Mouse (Mus musculus) embryonic facial prominence, embryonic 11.5 days (tissue): ENCODE measurements at regions not wholly inside any gene's neighbourhood (a gene's known extent, or its start where the extent isn't known, plus 50 kb on each side); places are given as distances from the start of the nearest gene placed in this dataset.
"Not testable (repeated sequence)": the region's sequence is repeated elsewhere in the genome, so short reads cannot be mapped to it uniquely, and the experiment has no call there.

Experiments
- ATAC-seq: fragments of 200-750 bp; cut with Nextera tagmentation; replicated peaks from 2 replicates; pipeline ENCODE4 v1.8.0; 2017; ENCODE audit warnings: low read depth; ENCODE audit not compliant: insufficient number of reproducible peaks, low FRiP score, low TSS enrichment
- DNase-seq: peaks from one replicate; pipeline ENCODE4 v3.0.0-alpha.2; 2015; ENCODE audit warnings: low spot score
- H3K27ac ChIP-seq: fragments of 300-500 bp; sonication (generic); replicated peaks from 2 replicates; pipeline ENCODE4 v1.5.1; 2014; ENCODE audit warnings: mild to moderate bottlenecking, low read depth, low read length, control low read depth
- H3K27me3 ChIP-seq: fragments of 300-500 bp; sonication (generic); 2 replicates; pipeline ENCODE4 v1.6.1; 2014; ENCODE audit warnings: mild to moderate bottlenecking, low read length, moderate library complexity, mixed read lengths; ENCODE audit not compliant: control insufficient read depth, insufficient read depth
- H3K36me3 ChIP-seq: fragments of 300-500 bp; sonication (generic); replicated peaks from 2 replicates; pipeline ENCODE4 v1.6.1; 2014; ENCODE audit warnings: low read depth, mild to moderate bottlenecking, low read length, moderate library complexity, mixed read lengths; ENCODE audit not compliant: control insufficient read depth, insufficient read depth
- H3K4me1 ChIP-seq: fragments of 300-500 bp; sonication (generic); 2 replicates; pipeline ENCODE4 v1.6.1; 2014; ENCODE audit warnings: low read length, mixed read lengths; ENCODE audit not compliant: control insufficient read depth, insufficient read depth
- H3K4me2 ChIP-seq: fragments of 300-500 bp; sonication (generic); 2 replicates; pipeline ENCODE4 v1.6.1; 2014; ENCODE audit warnings: low read depth, mild to moderate bottlenecking, control low read depth, low read length, moderate library complexity
- H3K4me3 ChIP-seq: fragments of 300-500 bp; sonication (generic); 2 replicates; pipeline ENCODE4 v1.5.1; 2014; ENCODE audit warnings: low read depth, low read length, control low read depth
- H3K9ac ChIP-seq: fragments of 300-500 bp; sonication (generic); replicated peaks from 2 replicates; pipeline ENCODE4 v1.6.1; 2014; ENCODE audit warnings: mild to moderate bottlenecking, control low read depth, low read length
- H3K9me3 ChIP-seq: fragments of 300-500 bp; sonication (generic); replicated peaks from 2 replicates; pipeline ENCODE4 v1.6.1; 2016; ENCODE audit warnings: mild to moderate bottlenecking, low read length, inconsistent platforms, mixed read lengths; ENCODE audit not compliant: control insufficient read depth
- WGBS: fragments of 180-500 bp; shearing (Covaris S2); extraction: QIAGEN DNeasy Blood & Tissue Kit; methylation state at CpG from one replicate; pipeline ENCODE4 v1.1.7; 2014; 5-methylcytosine and 5-hydroxymethylcytosine counted together

DNA sequence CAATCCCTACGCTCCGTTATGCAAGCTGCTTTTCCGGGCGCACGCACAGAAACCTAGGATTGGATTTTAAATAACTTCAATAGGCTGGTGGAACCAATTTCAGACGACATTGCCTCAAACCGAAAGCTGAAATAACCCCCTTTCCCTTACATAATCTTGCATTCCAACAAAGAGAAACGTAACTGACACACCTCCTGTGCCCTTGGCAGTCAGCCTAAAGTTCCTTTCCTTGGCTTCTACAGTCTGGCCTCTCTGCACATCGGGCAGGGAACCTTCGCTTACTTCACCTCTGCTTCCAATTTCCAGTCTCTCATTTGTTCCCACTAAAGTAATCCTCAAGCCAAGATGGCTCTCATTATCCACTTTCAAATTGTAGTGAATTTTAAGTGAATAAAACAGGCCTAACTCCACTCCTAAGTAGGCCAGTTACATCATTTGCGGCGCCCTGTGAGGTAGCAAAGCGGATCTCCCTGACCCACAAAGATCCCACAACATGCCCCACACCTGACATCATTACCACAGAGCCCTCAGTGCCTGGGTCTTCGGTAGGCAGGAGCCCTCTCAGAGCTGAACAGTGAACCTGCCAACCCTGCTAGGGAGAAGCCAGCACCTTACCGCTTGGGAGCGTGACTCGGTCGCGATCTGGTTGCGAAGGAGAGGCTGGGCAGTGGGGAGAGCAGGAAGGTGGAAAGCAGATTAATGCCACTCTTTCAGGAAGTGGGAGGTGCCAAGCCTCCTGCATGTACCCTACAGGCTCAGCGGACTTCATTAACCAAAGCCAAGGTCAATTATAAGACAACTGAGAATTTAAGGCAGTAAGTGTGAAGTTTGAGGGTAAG, 279.0 kb upstream of the Arglu1 start:
- Histone ChIP-seq H3K27ac (no peak overlapping the region), H3K27me3 (no peaks in the 10 kb centered on the region), H3K9me3 (no peaks in the 10 kb centered on the region), H3K36me3 (no peaks in the 10 kb centered on the region), H3K4me2 (no peak overlapping the region), H3K9ac (no peak overlapping the region), H3K4me3 (no peak overlapping the region), H3K4me1 (no peaks in the 10 kb centered on the region; the same call in 1 of the 2 replicates)
- DNase-seq = peak; percentile 57
- ATAC-seq = no peak
- WGBS = 75% methylated on average over 21 of the region's 21 CpGs

DNA sequence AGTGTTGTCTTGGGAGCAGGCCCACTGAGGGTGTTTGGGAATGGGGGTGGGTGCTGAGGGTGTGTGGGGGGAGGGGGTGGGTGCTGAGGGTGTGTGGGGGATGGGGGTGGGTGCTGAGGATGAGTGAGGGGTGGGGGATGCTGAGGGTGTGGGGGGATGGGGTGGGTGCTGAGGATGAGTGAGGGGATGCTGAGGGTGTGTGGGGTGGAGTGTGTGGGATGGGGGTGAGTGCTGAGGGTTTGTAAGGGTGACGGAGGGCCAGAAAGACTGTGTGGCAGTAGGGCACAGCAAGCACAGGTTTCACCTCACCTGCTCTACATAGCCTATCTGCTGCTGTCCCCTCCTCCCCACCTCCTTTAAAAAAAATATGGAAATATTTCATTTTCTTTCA, 276.3 kb upstream of the Arglu1 start:
- WGBS = 64% methylated on average over 1 of the region's 1 CpGs
- Histone ChIP-seq H3K27ac (no peak overlapping the region), H3K36me3 (no peaks in the 10 kb centered on the region), H3K4me2 (no peak overlapping the region), H3K4me1 (no peaks in the 10 kb centered on the region; the same call in 1 of the 2 replicates), H3K4me3 (no peak overlapping the region), H3K9ac (no peak overlapping the region), H3K27me3 (no peaks in the 10 kb centered on the region), H3K9me3 (no peaks in the 10 kb centered on the region)
- ATAC-seq (no peak), DNase-seq (no peak)

DNA sequence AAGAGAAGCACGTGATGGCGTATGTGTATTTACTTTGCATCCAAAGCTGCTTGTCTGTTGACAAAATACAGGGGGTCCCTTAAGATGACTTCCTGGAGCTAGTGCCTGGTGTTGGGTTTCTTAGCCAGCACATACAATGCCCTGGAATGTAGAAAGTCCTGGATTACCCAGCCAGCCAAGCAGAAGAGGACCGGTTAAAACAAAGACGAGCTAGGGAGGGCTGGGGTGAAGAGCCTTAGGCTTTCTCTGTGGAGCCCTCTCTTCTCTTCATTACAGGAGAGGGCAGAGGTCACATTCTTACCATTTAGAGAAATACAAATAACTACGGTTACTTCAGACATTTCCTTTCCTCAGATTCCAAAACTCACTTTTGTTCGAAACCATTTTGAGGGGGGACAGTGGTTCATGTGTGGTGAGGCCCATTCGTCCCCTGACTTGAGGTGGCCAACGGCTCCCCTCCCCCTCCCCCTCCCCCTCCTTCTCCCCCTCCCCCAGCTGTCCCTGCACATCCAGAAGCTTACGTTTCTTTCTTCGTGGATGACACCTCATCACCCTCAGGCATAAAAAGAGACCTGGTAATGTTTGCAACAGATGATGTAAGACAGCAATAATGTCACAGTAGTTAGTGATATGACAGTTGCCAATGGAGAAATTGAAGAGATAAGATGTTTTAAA, 275.8 kb upstream of the Arglu1 start:
- Histone ChIP-seq H3K36me3 (no peaks in the 10 kb centered on the region), H3K27me3 (no peaks in the 10 kb centered on the region), H3K9me3 (no peaks in the 10 kb centered on the region), H3K9ac (no peak overlapping the region), H3K27ac (no peak overlapping the region), H3K4me1 (no peaks in the 10 kb centered on the region; the same call in 1 of the 2 replicates), H3K4me3 (no peak overlapping the region), H3K4me2 (no peak overlapping the region)
- 4% methylated on average over 10 of the region's 10 CpGs for WGBS
- ATAC-seq (peak; percentile 77), DNase-seq (peak; percentile 59)

DNA sequence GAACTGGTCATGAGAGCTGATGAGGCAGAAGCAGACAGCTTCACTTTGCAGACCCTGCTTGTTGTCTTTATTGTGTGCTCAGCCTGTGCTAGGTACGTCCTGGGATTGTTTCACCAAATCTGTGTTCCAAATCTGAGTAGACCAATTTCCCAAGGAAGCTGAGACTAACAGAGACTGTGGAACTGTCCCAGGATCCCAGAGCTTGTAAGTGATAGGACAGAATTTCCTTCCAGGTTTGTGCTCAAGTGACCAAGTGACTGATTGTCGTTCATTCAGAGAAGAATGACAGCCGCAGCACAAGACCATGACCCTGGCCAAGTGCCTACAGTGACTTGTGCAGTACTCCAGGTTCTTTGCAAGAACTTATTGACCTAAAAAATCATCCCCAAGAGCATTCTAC, 269.9 kb upstream of the Arglu1 start:
- DNase-seq = no peak
- H3K4me3 ChIP-seq = no peak overlapping the region
- ATAC-seq = no peak
- WGBS = 88% methylated on average over 3 of the region's 3 CpGs
- no peaks in the 10 kb centered on the region for H3K27me3 ChIP-seq
- no peak overlapping the region for H3K27ac ChIP-seq
- no peaks in the 10 kb centered on the region for H3K9me3 ChIP-seq
- H3K4me1 ChIP-seq = no peaks in the 10 kb centered on the region
- H3K9ac ChIP-seq = no peak overlapping the region
- no peaks in the 10 kb centered on the region for H3K36me3 ChIP-seq
- H3K4me2 ChIP-seq = no peak overlapping the region

DNA sequence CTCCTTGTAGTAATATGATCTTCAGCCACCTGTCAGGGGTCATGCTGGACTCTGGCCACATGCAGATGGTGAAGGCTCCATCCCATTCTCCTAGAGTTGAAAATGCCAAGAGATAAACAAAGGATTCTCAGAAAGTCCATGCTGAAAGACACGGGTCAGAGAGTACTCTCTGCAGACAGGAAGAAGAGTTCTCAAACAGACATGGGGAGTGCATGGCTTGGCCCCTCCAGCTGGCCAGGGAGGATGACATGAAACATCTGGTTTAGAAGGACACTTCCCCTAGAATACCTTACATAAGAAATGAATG, 269.4 kb upstream of the Arglu1 start:
- Histone ChIP-seq H3K9ac (no peak overlapping the region), H3K27me3 (no peaks in the 10 kb centered on the region), H3K27ac (no peak overlapping the region), H3K4me2 (no peak overlapping the region), H3K36me3 (no peaks in the 10 kb centered on the region), H3K4me3 (no peak overlapping the region), H3K9me3 (no peaks in the 10 kb centered on the region), H3K4me1 (no peaks in the 10 kb centered on the region)
- no peak for ATAC-seq
- 41% methylated on average over 1 of the region's 1 CpGs for WGBS
- no peak for DNase-seq

DNA sequence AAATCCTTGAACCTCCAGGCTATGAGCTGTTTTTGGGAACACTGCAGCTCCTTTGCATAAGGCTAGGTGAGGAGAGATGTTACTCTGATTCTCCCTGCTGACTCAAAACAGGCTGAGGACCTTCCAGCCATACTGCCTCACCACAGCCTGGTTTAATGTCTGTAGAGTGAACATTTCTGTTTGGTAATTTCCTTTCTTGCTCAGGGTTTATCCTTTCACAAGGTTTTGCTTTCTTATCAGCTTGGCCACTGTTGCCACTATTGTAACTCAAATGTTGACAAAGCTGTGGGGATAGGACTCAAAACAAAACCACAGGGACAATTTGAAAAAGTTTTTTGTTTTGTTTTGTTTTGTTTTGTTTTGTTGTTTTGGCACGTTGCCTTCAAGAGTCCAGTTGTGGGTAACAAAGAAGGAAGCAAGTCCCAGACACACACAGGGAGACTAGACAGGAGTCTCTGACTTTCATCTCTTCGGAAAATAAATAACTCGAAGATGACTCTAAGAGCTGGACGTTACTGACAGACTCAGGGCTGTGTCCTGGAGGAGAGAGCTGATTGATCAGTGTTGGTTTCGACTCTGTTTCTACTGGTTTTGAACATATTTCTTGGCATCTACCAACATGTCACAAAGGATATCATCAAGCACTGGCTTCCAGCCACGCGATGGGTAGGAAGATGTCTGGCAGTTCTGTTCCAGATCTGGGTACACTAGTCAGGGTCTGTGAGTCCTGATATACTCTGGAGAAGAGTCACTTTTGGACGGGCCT, 268.9 kb upstream of the Arglu1 start:
- 75% methylated on average over 8 of the region's 8 CpGs for WGBS
- Histone ChIP-seq H3K4me1 (no peaks in the 10 kb centered on the region), H3K4me2 (no peak overlapping the region), H3K27ac (no peak overlapping the region), H3K36me3 (no peaks in the 10 kb centered on the region), H3K9ac (no peak overlapping the region), H3K4me3 (no peak overlapping the region), H3K27me3 (no peaks in the 10 kb centered on the region), H3K9me3 (no peaks in the 10 kb centered on the region)
- DNase-seq (no peak), ATAC-seq (no peak)

DNA sequence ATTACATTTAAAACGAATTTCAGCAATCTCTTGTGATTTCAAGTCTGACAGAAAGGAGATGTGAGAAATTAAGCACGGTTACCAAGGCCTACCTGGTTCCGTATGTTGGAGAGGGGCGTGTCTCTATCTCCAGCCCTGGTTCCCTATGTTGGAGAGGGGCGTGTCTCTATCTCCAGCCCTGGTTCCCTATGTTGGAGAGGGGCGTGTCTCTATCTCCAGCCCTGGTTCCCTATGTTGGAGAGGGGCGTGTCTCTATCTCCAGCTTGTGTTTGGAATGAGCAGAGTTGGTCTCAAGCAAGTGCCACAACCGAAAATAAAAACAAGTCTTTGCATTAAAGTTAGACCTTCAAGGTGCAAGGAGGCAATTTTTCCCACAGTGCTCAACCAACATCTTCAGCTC, 267.8 kb upstream of the Arglu1 start:
- H3K4me2 ChIP-seq, ATAC-seq, H3K9me3 ChIP-seq, H3K9ac ChIP-seq, H3K27ac ChIP-seq, H3K36me3 ChIP-seq, DNase-seq, H3K4me1 ChIP-seq, H3K27me3 ChIP-seq, H3K4me3 ChIP-seq: not testable (repeated sequence)
- 81% methylated on average over 8 of the region's 8 CpGs for WGBS

DNA sequence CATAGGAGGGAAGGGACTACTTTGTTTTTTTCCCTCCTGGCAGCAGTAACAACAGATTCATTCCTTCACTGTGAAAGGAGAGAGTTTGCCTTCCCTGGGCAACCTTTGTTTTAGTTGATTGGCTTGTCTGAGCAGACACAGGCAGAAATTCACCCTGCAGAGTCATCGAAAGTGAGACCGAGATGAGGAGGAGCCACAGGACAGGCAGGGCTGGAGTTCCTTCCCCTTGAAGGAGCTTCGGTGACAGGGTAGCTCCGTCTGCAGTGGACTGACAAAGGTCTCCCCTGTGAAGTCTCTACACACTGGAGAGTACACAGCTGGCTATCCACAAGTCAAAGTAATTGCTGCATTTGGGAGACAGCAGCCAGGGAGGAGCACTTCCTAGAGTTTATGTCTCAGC, 261.9 kb upstream of the Arglu1 start:
- WGBS = 19% methylated on average over 4 of the region's 4 CpGs
- Histone ChIP-seq H3K4me3 (no peak overlapping the region), H3K27me3 (no peaks in the 10 kb centered on the region), H3K9ac (no peak overlapping the region), H3K4me1 (no peaks in the 10 kb centered on the region), H3K27ac (no peak overlapping the region), H3K9me3 (no peaks in the 10 kb centered on the region), H3K4me2 (no peak overlapping the region), H3K36me3 (no peaks in the 10 kb centered on the region)
- ATAC-seq (no peak), DNase-seq (no peak)
